Mouse (Mus musculus) MEL (cell line): ENCODE data around the gene Timm22.

Experiments
- CTCF ChIP-seq, 3 experiments: IDR thresholded peaks in 2 of 3; conservative IDR thresholded peaks in 1 of 3; 2 replicates each; pipeline ENCODE4 v1.5.1; 2011 to 2012; ENCODE audit warnings: low read length in 3 of 3, low read depth in 2 of 3, mild to moderate bottlenecking in 2 of 3, improper control_type of control experiment in 1 of 3, inconsistent platforms in 1 of 3, mixed read lengths in 1 of 3, moderate library complexity in 1 of 3; ENCODE audit not compliant: control insufficient read depth in 1 of 3, insufficient read depth in 1 of 3, poor library complexity in 1 of 3, severe bottlenecking in 1 of 3
- POLR2AphosphoS2 ChIP-seq: IDR thresholded peaks from 2 replicates; pipeline ENCODE4 v1.6.1; 2011; ENCODE audit warnings: low read length, improper control_type of control experiment
- USF2 ChIP-seq, 2 experiments: IDR thresholded peaks; 2 replicates each; pipeline ENCODE4 v1.6.1; 2011 to 2012; ENCODE audit warnings: improper control_type of control experiment in 2 of 2, low read length in 2 of 2, borderline replicate concordance in 1 of 2, inconsistent platforms in 1 of 2, low read depth in 1 of 2, mild to moderate bottlenecking in 1 of 2; ENCODE audit not compliant: insufficient read depth in 1 of 2

DNA sequence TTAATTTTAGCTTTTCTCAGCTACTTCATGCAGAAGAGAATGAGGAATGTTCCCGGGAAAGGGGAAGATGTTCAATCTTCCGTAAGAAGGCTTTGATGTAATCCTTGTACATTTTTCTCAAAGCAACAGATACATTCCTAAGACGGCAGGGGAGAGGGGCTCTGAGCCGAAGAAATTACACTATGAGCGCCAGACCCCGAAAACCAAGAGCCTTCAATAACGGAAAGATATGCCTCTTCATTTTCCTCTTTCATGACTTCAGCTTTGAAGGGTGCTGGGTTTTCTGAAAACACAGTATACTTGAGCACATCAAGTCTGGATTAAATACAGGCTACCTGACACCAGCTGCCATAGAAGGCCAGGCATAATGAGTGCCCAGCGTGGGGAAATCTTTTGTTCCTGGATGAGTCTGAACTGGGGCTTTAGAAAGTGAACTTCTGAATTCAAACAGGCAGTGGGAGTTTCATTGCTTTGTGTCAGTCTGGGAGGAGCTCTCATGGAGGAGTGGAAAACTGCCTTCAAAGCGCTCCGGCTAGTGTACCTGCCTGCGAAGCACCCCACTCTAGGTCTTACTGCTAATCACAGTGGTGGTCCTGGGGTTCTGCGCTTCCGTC, 23.9 kb upstream of the Timm22 start:
- TF ChIP-seq USF2 (IDR thresholded peaks at IDR 0.05; ENCODE audit: borderline replicate concordance in 1 of 2, insufficient read depth in 1 of 2, low read depth in 1 of 2, low read length in 2 of 2) (no peak), CTCF (IDR thresholded peaks at IDR 0.05 in 2 of 3, conservative IDR thresholded peaks at IDR 0.05 in 1 of 3; ENCODE audit: control insufficient read depth in 1 of 3, insufficient read depth in 1 of 3, low read depth in 2 of 3, low read length in 3 of 3, poor library complexity in 1 of 3, severe bottlenecking in 1 of 3) (no peak), POLR2AphosphoS2 (no peak)
